Mouse (Mus musculus): ENCODE results near the gene Helz. TPM values are rescaled to one million over a fixed set of nuclear protein-coding genes. Genes with fewer than 3 reads are reported as not detected.
"Not testable (repeated sequence)": the region's sequence is repeated elsewhere in the genome, so short reads cannot be mapped to it uniquely, and the experiment has no call there.

Gene Helz
- polyA plus RNA-seq, 1 experiment from 2014 or later = 18.1 TPM

DNA sequence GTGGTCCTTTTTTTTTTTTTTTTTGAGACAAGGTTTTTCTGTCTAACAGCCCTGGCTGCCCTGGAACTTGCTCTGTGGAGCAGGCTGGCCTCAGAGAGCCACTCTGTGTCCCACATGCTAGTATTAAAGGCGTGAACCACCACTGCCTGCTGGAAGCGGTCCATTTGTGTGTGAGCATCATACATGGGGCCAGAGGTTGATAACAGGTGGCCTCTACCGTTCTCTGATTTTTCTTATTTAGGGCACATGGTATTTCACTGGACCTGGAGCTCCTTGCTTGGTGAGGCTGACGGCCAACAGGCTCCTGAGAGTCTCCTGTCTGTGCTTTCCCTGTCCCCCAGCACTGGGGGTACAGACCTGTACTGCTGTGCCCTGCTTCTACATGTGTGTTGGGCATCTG lies 33.1 kb downstream of the Helz start:
- Histone ChIP-seq H3K9ac (ENCODE audit: low read depth, low read length) (no peak overlapping the region), H3K4me1 (ENCODE audit: control insufficient read depth, insufficient read depth, low read length) (0 out of 2 replicates have a peak, but pooled peaks cover 2% of the 10 kb centered on the region), H3K36me3 (ENCODE audit: control insufficient read depth, insufficient read depth, low read length) (peaks cover 12% of the 10 kb centered on the region), H3K9me3 (replicated peaks; ENCODE audit: control insufficient read depth, low read length) (no peaks in the 10 kb centered on the region), H3K4me3 (ENCODE audit: low read depth, low read length) (no peak overlapping the region), H3K27ac (ENCODE audit: low read depth, low read length) (no peak overlapping the region), H3K27me3 (ENCODE audit: control insufficient read depth, insufficient read depth, low read length) (no peaks in the 10 kb centered on the region), H3K4me2 (no peak overlapping the region)
- no peak for ATAC-seq (replicated peaks; ENCODE audit: insufficient number of reproducible peaks, low FRiP score, low TSS enrichment)
- WGBS (ENCODE audit: insufficient replicate concordance) = 87% methylated on average over 4 of the region's 4 CpGs

DNA sequence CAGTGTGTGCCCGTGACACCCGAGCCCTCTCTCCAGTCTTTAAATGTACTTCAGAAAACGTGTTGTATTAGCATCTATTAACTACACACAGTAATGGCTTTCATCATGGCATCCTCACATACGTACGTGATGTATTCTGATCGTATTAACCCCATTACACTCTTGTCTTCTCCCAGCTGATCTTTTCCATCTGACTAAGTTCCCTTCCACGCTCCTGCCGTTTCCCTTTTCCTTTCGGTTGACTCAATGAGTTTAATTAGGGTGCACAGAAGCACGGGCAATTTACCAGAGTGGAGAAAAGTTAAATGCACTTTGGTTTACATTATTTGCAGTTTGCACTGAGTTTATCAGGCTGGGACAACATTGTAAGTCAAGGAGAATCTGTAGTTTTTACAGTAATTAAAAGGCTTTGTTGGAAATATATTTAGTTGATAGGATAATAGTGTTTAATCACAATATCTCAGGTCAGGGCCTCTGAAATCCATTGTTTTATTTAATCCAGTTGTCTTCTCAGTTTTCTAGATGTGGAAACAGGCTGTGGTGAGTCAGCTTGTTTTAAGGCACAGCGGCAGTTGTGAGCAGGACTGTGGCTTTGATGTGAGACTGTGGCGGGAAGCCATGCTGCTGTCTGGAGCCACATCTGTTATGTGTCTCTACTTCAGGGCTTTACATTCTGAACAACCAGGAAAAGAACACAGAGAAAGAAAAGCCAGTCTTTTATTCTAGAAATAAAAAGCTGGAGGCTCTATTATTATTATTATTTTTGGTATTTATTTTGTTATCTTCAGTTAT lies 37.1 kb downstream of the Helz start:
- no peak overlapping the region for H3K9ac ChIP-seq (ENCODE audit: low read depth, low read length)
- no peak overlapping the region for H3K4me3 ChIP-seq (ENCODE audit: low read depth, low read length)
- no peak for ATAC-seq (replicated peaks; ENCODE audit: insufficient number of reproducible peaks, low FRiP score, low TSS enrichment)
- H3K27me3 ChIP-seq (ENCODE audit: control insufficient read depth, insufficient read depth, low read length) = no peaks in the 10 kb centered on the region
- H3K4me2 ChIP-seq = no peak overlapping the region
- H3K9me3 ChIP-seq (replicated peaks; ENCODE audit: control insufficient read depth, low read length) = no peaks in the 10 kb centered on the region
- 0 out of 2 replicates have a peak, but pooled peaks cover 2% of the 10 kb centered on the region for H3K4me1 ChIP-seq (ENCODE audit: control insufficient read depth, insufficient read depth, low read length)
- H3K36me3 ChIP-seq (ENCODE audit: control insufficient read depth, insufficient read depth, low read length) = peaks cover 9% of the 10 kb centered on the region; the same call in 1 of the 2 replicates
- 85% methylated on average over 12 of the region's 12 CpGs for WGBS (ENCODE audit: insufficient replicate concordance)
- no peak overlapping the region for H3K27ac ChIP-seq (ENCODE audit: low read depth, low read length)

DNA sequence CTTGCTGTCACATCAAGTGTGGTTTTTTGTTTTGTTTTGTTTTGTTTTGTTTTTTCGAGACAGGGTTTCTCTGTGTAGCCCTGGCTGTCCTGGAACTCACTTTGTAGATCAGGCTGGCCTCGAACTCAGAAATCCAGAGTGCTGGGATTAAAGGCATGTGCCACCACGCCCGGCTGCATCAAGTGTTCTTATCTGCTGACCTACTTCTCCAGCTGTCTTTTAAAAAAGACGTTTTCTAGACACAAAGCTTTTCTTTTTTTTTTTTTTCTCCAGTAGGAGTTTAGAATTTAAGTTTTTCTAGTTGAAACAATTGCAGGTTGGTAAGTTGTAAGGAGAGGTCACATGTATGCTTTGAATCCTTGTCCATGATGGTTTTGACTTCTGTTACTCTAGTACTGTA lies 38.4 kb downstream of the Helz start:
- H3K4me2 ChIP-seq; H3K9me3 ChIP-seq (replicated peaks; ENCODE audit: control insufficient read depth, low read length); H3K4me1 ChIP-seq (ENCODE audit: control insufficient read depth, insufficient read depth, low read length); H3K27me3 ChIP-seq (ENCODE audit: control insufficient read depth, insufficient read depth, low read length); H3K9ac ChIP-seq (ENCODE audit: low read depth, low read length); H3K4me3 ChIP-seq (ENCODE audit: low read depth, low read length); H3K36me3 ChIP-seq (ENCODE audit: control insufficient read depth, insufficient read depth, low read length); ATAC-seq (replicated peaks; ENCODE audit: insufficient number of reproducible peaks, low FRiP score, low TSS enrichment); H3K27ac ChIP-seq (ENCODE audit: low read depth, low read length): not testable (repeated sequence)
- WGBS (ENCODE audit: insufficient replicate concordance) = 74% methylated on average over 5 of the region's 5 CpGs

DNA sequence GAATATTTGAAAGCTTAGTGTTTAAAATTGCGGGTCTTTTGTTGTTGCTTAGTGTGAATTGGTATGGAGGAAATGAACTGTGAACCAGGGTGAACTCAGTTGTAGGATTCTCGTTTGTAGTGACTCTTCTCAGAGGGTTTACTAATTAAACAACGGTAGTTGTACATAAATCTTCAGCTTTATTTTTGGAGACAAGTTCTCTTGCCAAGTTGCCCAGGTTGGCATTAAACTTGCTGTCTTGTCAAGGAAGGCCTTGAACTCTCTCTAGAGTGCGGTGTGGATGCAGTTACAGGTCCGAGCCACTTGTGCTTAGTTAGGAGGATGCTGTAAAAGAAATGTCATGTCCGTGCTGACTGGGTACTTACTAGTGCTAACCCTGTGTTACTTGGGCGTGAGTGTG lies 39.4 kb downstream of the Helz start:
- H3K36me3 ChIP-seq (ENCODE audit: control insufficient read depth, insufficient read depth, low read length) = peaks cover 9% of the 10 kb centered on the region; the same call in 1 of the 2 replicates
- H3K4me2 ChIP-seq = no peak overlapping the region
- no peak overlapping the region for H3K4me3 ChIP-seq (ENCODE audit: low read depth, low read length)
- H3K4me1 ChIP-seq (ENCODE audit: control insufficient read depth, insufficient read depth, low read length) = 0 out of 2 replicates have a peak, but pooled peaks cover 2% of the 10 kb centered on the region
- H3K9me3 ChIP-seq (replicated peaks; ENCODE audit: control insufficient read depth, low read length) = no peaks in the 10 kb centered on the region
- WGBS (ENCODE audit: insufficient replicate concordance) = 91% methylated on average over 7 of the region's 7 CpGs
- no peak overlapping the region for H3K27ac ChIP-seq (ENCODE audit: low read depth, low read length)
- H3K9ac ChIP-seq (ENCODE audit: low read depth, low read length) = no peak overlapping the region
- H3K27me3 ChIP-seq (ENCODE audit: control insufficient read depth, insufficient read depth, low read length) = no peaks in the 10 kb centered on the region
- no peak for ATAC-seq (replicated peaks; ENCODE audit: insufficient number of reproducible peaks, low FRiP score, low TSS enrichment)

DNA sequence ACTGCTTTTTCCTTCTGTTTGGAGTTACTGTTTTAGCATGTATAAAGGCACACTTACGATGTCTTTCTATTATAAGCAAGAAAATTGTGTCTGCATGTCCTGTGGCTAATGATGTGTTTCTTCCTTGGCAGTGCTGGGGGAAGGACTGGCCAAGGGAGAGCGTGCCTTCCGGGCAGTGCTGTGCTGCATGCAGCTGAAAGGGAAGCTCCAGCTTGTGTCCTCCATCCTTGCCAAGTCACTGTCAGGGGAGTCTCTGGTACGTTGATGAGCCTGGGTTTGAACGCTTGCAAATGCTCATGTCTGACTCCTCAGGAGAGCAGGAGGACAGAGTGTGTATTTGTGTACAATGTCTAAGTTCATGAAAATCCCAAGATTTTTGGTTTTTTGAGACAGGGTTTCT lies 44.8 kb downstream of the Helz start:
- Histone ChIP-seq H3K27ac (ENCODE audit: low read depth, low read length) (no peak overlapping the region), H3K9ac (ENCODE audit: low read depth, low read length) (no peak overlapping the region), H3K27me3 (ENCODE audit: control insufficient read depth, insufficient read depth, low read length) (no peaks in the 10 kb centered on the region), H3K4me2 (no peak overlapping the region), H3K36me3 (ENCODE audit: control insufficient read depth, insufficient read depth, low read length) (peaks cover 11% of the 10 kb centered on the region; the same call in 1 of the 2 replicates), H3K9me3 (replicated peaks; ENCODE audit: control insufficient read depth, low read length) (no peaks in the 10 kb centered on the region), H3K4me1 (ENCODE audit: control insufficient read depth, insufficient read depth, low read length) (no peaks in the 10 kb centered on the region), H3K4me3 (ENCODE audit: low read depth, low read length) (no peak overlapping the region)
- no peak for ATAC-seq (replicated peaks; ENCODE audit: insufficient number of reproducible peaks, low FRiP score, low TSS enrichment)
- WGBS (ENCODE audit: insufficient replicate concordance) = 92% methylated on average over 5 of the region's 5 CpGs

DNA sequence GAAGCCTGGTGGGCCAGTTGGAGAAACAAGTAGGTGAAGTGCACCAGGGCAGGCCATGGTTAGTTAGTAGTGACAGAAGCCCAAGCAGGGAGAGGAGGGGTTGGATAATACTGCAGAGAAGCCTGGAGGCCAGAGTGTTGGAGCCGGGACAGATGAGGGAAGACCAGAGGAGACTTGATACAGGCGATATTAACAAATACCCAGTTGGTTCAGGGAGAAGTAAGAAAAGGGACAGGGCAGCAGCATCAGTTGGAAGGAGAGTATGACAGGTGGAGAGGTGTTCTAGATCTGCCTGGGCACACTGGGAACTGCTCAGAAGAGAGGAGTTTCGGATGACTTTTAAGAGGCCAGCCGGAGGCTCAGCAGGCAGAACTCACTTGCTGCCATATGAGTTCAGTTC lies 49.7 kb downstream of the Helz start:
- WGBS (ENCODE audit: insufficient replicate concordance) = 93% methylated on average over 4 of the region's 4 CpGs
- Histone ChIP-seq H3K4me3 (ENCODE audit: low read depth, low read length) (no peak overlapping the region), H3K4me2 (no peak overlapping the region), H3K36me3 (ENCODE audit: control insufficient read depth, insufficient read depth, low read length) (peaks cover 13% of the 10 kb centered on the region; the same call in 1 of the 2 replicates), H3K27ac (ENCODE audit: low read depth, low read length) (no peak overlapping the region), H3K4me1 (ENCODE audit: control insufficient read depth, insufficient read depth, low read length) (no peaks in the 10 kb centered on the region), H3K9me3 (replicated peaks; ENCODE audit: control insufficient read depth, low read length) (no peaks in the 10 kb centered on the region), H3K27me3 (ENCODE audit: control insufficient read depth, insufficient read depth, low read length) (no peaks in the 10 kb centered on the region), H3K9ac (ENCODE audit: low read depth, low read length) (no peak overlapping the region)
- no peak for ATAC-seq (replicated peaks; ENCODE audit: insufficient number of reproducible peaks, low FRiP score, low TSS enrichment)

DNA sequence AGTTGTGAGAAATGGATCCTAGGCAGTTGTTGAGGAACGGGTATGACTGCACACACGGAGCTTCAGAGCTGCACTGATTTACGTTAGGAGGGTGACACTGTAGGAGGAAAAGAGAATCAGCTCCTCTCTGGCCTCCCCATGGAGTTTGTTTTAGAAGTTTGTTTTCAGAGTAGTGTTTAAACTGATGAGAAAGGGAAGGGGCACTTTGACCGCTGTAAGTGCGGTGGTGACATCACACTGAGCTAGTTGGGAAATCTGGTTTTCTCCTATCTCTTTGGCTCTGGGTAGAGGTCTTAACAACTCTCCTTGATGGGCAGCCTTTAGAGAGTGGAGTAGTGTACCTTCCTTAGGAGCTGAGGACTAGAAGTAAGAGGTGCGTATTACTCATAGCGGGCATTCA lies 58.0 kb downstream of the Helz start:
- Histone ChIP-seq H3K4me2 (no peak overlapping the region), H3K36me3 (ENCODE audit: control insufficient read depth, insufficient read depth, low read length) (peaks cover 5% of the 10 kb centered on the region; the same call in 1 of the 2 replicates)
- WGBS (ENCODE audit: insufficient replicate concordance) = 88% methylated on average over 7 of the region's 7 CpGs

DNA sequence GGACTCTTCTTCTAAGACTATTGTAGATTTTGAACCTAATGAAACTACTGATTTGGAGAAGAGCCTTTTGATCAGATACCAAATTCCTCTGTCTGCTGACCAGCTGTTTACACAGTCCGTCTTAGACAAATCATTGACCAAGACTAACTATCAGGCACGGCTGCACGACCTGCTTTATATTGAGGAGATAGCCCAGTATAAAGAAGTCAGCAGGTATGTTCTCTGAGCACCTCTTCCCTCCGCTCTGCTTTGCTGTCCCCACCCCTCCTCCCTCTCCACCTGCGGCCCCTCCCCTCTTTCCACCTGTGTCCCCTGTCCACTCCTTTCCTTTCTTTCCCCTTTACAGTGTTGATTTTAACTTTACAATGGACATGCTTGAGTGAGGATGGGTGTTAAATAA lies 66.2 kb downstream of the Helz start:
- no peak overlapping the region for H3K9ac ChIP-seq (ENCODE audit: low read depth, low read length)
- H3K4me2 ChIP-seq = no peak overlapping the region
- no peak overlapping the region for H3K4me3 ChIP-seq (ENCODE audit: low read depth, low read length)
- no peaks in the 10 kb centered on the region for H3K9me3 ChIP-seq (replicated peaks; ENCODE audit: control insufficient read depth, low read length)
- H3K27me3 ChIP-seq (ENCODE audit: control insufficient read depth, insufficient read depth, low read length) = no peaks in the 10 kb centered on the region
- H3K36me3 ChIP-seq (ENCODE audit: control insufficient read depth, insufficient read depth, low read length) = peaks cover under 1% of the 10 kb centered on the region; the same call in 1 of the 2 replicates
- no peaks in the 10 kb centered on the region for H3K4me1 ChIP-seq (ENCODE audit: control insufficient read depth, insufficient read depth, low read length)
- 88% methylated on average over 5 of the region's 5 CpGs for WGBS (ENCODE audit: insufficient replicate concordance)
- ATAC-seq (replicated peaks; ENCODE audit: insufficient number of reproducible peaks, low FRiP score, low TSS enrichment) = no peak
- no peak overlapping the region for H3K27ac ChIP-seq (ENCODE audit: low read depth, low read length)

More for the DNA sequence above, 58.0 kb downstream of the Helz start:
- no peak overlapping the region for H3K4me3 ChIP-seq (ENCODE audit: low read depth, low read length)
- no peak overlapping the region for H3K27ac ChIP-seq (ENCODE audit: low read depth, low read length)
- H3K4me1 ChIP-seq (ENCODE audit: control insufficient read depth, insufficient read depth, low read length) = no peaks in the 10 kb centered on the region
- ATAC-seq (replicated peaks; ENCODE audit: insufficient number of reproducible peaks, low FRiP score, low TSS enrichment) = no peak
- no peaks in the 10 kb centered on the region for H3K9me3 ChIP-seq (replicated peaks; ENCODE audit: control insufficient read depth, low read length)
- no peak overlapping the region for H3K9ac ChIP-seq (ENCODE audit: low read depth, low read length)
- H3K27me3 ChIP-seq (ENCODE audit: control insufficient read depth, insufficient read depth, low read length) = no peaks in the 10 kb centered on the region

DNA sequence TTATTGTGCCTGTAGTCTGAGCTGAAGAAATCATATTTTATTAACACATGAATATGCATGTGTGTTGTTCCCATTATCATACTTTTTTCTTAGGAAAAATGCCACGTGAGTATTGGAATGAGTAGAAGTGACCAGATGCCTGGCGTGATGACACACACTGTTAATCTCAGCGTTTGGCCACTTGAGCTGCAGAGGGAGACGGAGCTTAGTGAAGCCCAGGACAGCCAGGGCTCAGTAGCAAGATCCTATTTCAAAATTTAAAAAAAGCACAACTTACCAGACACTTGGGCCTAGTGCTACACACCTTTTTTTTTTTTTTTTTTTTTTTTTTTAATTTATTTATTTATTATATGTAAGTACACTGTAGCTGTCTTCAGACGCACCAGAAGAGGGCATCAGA lies 68.0 kb downstream of the Helz start:
- WGBS (ENCODE audit: insufficient replicate concordance) = 81% methylated on average over 4 of the region's 5 CpGs
- Histone ChIP-seq H3K27ac (ENCODE audit: low read depth, low read length) (no peak overlapping the region), H3K4me1 (ENCODE audit: control insufficient read depth, insufficient read depth, low read length) (no peaks in the 10 kb centered on the region), H3K9me3 (replicated peaks; ENCODE audit: control insufficient read depth, low read length) (no peaks in the 10 kb centered on the region), H3K27me3 (ENCODE audit: control insufficient read depth, insufficient read depth, low read length) (no peaks in the 10 kb centered on the region), H3K4me2 (no peak overlapping the region), H3K4me3 (ENCODE audit: low read depth, low read length) (no peak overlapping the region), H3K36me3 (ENCODE audit: control insufficient read depth, insufficient read depth, low read length) (peaks cover 5% of the 10 kb centered on the region; the same call in 1 of the 2 replicates), H3K9ac (ENCODE audit: low read depth, low read length) (no peak overlapping the region)
- no peak for ATAC-seq (replicated peaks; ENCODE audit: insufficient number of reproducible peaks, low FRiP score, low TSS enrichment)
